Mouse (Mus musculus): ENCODE results near the gene Dapk1.

The Dapk1 gene

GRCm38 (mm10) chr13:60737632-60738324 lies 136.0 kb downstream of the Dapk1 start:
- DNase-seq (ENCODE audit: low read depth, low spot score) = peak; percentile 89

GRCm38 (mm10) chr13:60738429-60738828 lies 136.7 kb downstream of the Dapk1 start:
- peak; percentile 82 for DNase-seq (ENCODE audit: low read depth, low spot score)

- DNase-seq (ENCODE audit: low read depth, low spot score) = no peak
Observed at GRCm38 (mm10) chr13:60740248-60740647, 138.5 kb downstream of the Dapk1 start.

- DNase-seq (ENCODE audit: low read depth, low spot score) = no peak
Observed at GRCm38 (mm10) chr13:60742611-60743010, 140.9 kb downstream of the Dapk1 start.

- DNase-seq (ENCODE audit: low read depth, low spot score) = no peak
Observed at GRCm38 (mm10) chr13:60743381-60744077, 141.8 kb downstream of the Dapk1 start.

- DNase-seq (ENCODE audit: low read depth, low spot score) = peak; percentile 57
Observed at GRCm38 (mm10) chr13:60744078-60744460, 142.3 kb downstream of the Dapk1 start.

- DNase-seq (ENCODE audit: low read depth, low spot score) = no peak
Observed at GRCm38 (mm10) chr13:60744736-60745135, 143.0 kb downstream of the Dapk1 start.

GRCm38 (mm10) chr13:60745358-60745757 lies 143.6 kb downstream of the Dapk1 start:
- DNase-seq (ENCODE audit: low read depth, low spot score) = no peak

GRCm38 (mm10) chr13:60746271-60746670 lies 144.5 kb downstream of the Dapk1 start:
- peak; percentile 41 for DNase-seq (ENCODE audit: low read depth, low spot score)

- DNase-seq (ENCODE audit: low read depth, low spot score) = no peak
Observed at GRCm38 (mm10) chr13:60747201-60747600, 145.5 kb downstream of the Dapk1 start.

GRCm38 (mm10) chr13:60748556-60748955 lies 146.8 kb downstream of the Dapk1 start:
- DNase-seq (ENCODE audit: low read depth, low spot score) = no peak

- DNase-seq (ENCODE audit: low read depth, low spot score) = no peak
Observed at GRCm38 (mm10) chr13:60750930-60751329, 149.2 kb downstream of the Dapk1 start.

- no peak for DNase-seq (ENCODE audit: low read depth, low spot score)
Observed at GRCm38 (mm10) chr13:60753216-60753615, 151.5 kb downstream of the Dapk1 start.

- no peak for DNase-seq (ENCODE audit: low read depth, low spot score)
Observed at GRCm38 (mm10) chr13:60755251-60755650, 153.5 kb downstream of the Dapk1 start.

GRCm38 (mm10) chr13:60757292-60757691 lies 155.5 kb downstream of the Dapk1 start:
- DNase-seq (ENCODE audit: low read depth, low spot score) = no peak

GRCm38 (mm10) chr13:60759136-60759535 lies 157.4 kb downstream of the Dapk1 start:
- DNase-seq (ENCODE audit: low read depth, low spot score) = no peak

GRCm38 (mm10) chr13:60760392-60760791 lies 158.6 kb downstream of the Dapk1 start:
- DNase-seq (ENCODE audit: low read depth, low spot score) = no peak

GRCm38 (mm10) chr13:60761161-60761560 lies 159.4 kb downstream of the Dapk1 start:
- DNase-seq (ENCODE audit: low read depth, low spot score) = no peak

GRCm38 (mm10) chr13:60780534-60780933 lies 178.8 kb downstream of the Dapk1 start:
- no peak for DNase-seq (ENCODE audit: low read depth, low spot score)

GRCm38 (mm10) chr13:60783301-60783700 lies 181.6 kb downstream of the Dapk1 start:
- no peak for DNase-seq (ENCODE audit: low read depth, low spot score)

- no peak for DNase-seq (ENCODE audit: low read depth, low spot score)
Observed at GRCm38 (mm10) chr13:60786264-60786663, 184.5 kb downstream of the Dapk1 start, which contains the start of gene BC051665. Gene BC051665 (minus strand): TSS chr13:60786364.

- no peak for DNase-seq (ENCODE audit: low read depth, low spot score)
Observed at GRCm38 (mm10) chr13:60789466-60789865, 187.7 kb downstream of the Dapk1 start.

- DNase-seq (ENCODE audit: low read depth, low spot score) = no peak
Observed at GRCm38 (mm10) chr13:60802749-60803148, 201.0 kb downstream of the Dapk1 start, which contains the start of gene Ctsll3. Gene Ctsll3 (minus strand): TSS chr13:60802849.
